Mouse (Mus musculus) layer of hippocampus, adult 9-11 months (tissue): ENCODE measurements around the gene Sap30bp.
A peak's percentile ranks its signal among the peaks of the same experiment; 100 is the strongest.

Experiments
- DNase-seq: peaks from one replicate; pipeline ENCODE4 v3.0.0; 2022

Sap30bp gene

GRCm38 (mm10) chr11:115906116-115906515 lies 27.0 kb upstream of the Sap30bp start:
- no peak for DNase-seq

- DNase-seq: no peak
Measured at GRCm38 (mm10) chr11:115906521-115906920, 26.6 kb upstream of the Sap30bp start.

- no peak for DNase-seq
Measured at GRCm38 (mm10) chr11:115911134-115911561, 21.9 kb upstream of the Sap30bp start.

GRCm38 (mm10) chr11:115911632-115912376 lies 21.3 kb upstream of the Sap30bp start, which contains the start of gene Smim6:
Gene Smim6 (plus strand): TSS chr11:115912017.
- no peak for DNase-seq

GRCm38 (mm10) chr11:115916579-115916978 lies 16.5 kb upstream of the Sap30bp start:
- DNase-seq: no peak

- no peak for DNase-seq
Measured at GRCm38 (mm10) chr11:115918637-115919036, 14.4 kb upstream of the Sap30bp start.

GRCm38 (mm10) chr11:115919073-115919472 lies 14.0 kb upstream of the Sap30bp start:
- no peak for DNase-seq

GRCm38 (mm10) chr11:115920110-115920818 lies 12.8 kb upstream of the Sap30bp start:
- no peak for DNase-seq

GRCm38 (mm10) chr11:115921986-115922385 lies 11.1 kb upstream of the Sap30bp start:
- DNase-seq: no peak

GRCm38 (mm10) chr11:115929031-115929430 lies 4.1 kb upstream of the Sap30bp start:
- no peak for DNase-seq

- no peak for DNase-seq
Measured at GRCm38 (mm10) chr11:115929818-115930217, 3.3 kb upstream of the Sap30bp start.

GRCm38 (mm10) chr11:115931235-115931634 lies 1.8 kb upstream of the Sap30bp start:
- DNase-seq: no peak

GRCm38 (mm10) chr11:115933747-115934110 lies 647 bp downstream of the Sap30bp start:
- DNase-seq: no peak

- DNase-seq: peak; percentile 65
Measured at GRCm38 (mm10) chr11:115939690-115940329, 6.7 kb downstream of the Sap30bp start.

- no peak for DNase-seq
Measured at GRCm38 (mm10) chr11:115941980-115942379, 8.9 kb downstream of the Sap30bp start.

GRCm38 (mm10) chr11:115945247-115945646 lies 12.2 kb downstream of the Sap30bp start:
- no peak for DNase-seq

GRCm38 (mm10) chr11:115946221-115946828 lies 13.2 kb downstream of the Sap30bp start:
- DNase-seq: no peak

- no peak for DNase-seq
Measured at GRCm38 (mm10) chr11:115948316-115948715, 15.2 kb downstream of the Sap30bp start.

- no peak for DNase-seq
Measured at GRCm38 (mm10) chr11:115950719-115951118, 17.6 kb downstream of the Sap30bp start.

- no peak for DNase-seq
Measured at GRCm38 (mm10) chr11:115954712-115955111, 21.6 kb downstream of the Sap30bp start.

- DNase-seq: peak; percentile 40
Measured at GRCm38 (mm10) chr11:115955195-115955858, 22.2 kb downstream of the Sap30bp start.

GRCm38 (mm10) chr11:115956453-115956852 lies 23.4 kb downstream of the Sap30bp start:
- peak; percentile 58 for DNase-seq

- DNase-seq: no peak
Measured at GRCm38 (mm10) chr11:115957971-115958370, 24.9 kb downstream of the Sap30bp start.
